Mouse (Mus musculus) kidney, embryonic 16.5 days (tissue): ENCODE data around the gene Bpifc. TPM values are rescaled to one million over a fixed set of nuclear protein-coding genes. Genes with fewer than 3 reads are reported as not detected.

Experiments
- ATAC-seq: fragments of 200-750 bp; cut with Nextera tagmentation; 2 replicates; pipeline ENCODE4 v1.8.0; 2017; ENCODE audit warnings: moderate TSS enrichment; ENCODE audit not compliant: low FRiP score, low TSS enrichment
- H3K27ac ChIP-seq: fragments of 300-500 bp; sonication (generic); 2 replicates; pipeline ENCODE4 v1.5.1; 2014; ENCODE audit warnings: low read length
- H3K27me3 ChIP-seq: fragments of 300-500 bp; sonication (generic); 2 replicates; pipeline ENCODE4 v1.6.1; 2014; ENCODE audit warnings: low read length, control low read depth, mixed read lengths; ENCODE audit not compliant: insufficient read depth
- H3K36me3 ChIP-seq: fragments of 300-500 bp; sonication (generic); 2 replicates; pipeline ENCODE4 v1.6.1; 2014; ENCODE audit warnings: low read length, control low read depth, mixed read lengths; ENCODE audit not compliant: insufficient read depth
- H3K4me1 ChIP-seq: fragments of 300-500 bp; sonication (generic); 2 replicates; pipeline ENCODE4 v1.6.1; 2014; ENCODE audit warnings: low read length, control low read depth, mixed read lengths; ENCODE audit not compliant: insufficient read depth
- H3K4me2 ChIP-seq: fragments of 300-500 bp; sonication (generic); replicated peaks from 2 replicates; pipeline ENCODE4 v1.6.1; 2014; ENCODE audit warnings: low read depth, low read length
- H3K4me3 ChIP-seq: fragments of 300-500 bp; sonication (generic); 2 replicates; pipeline ENCODE4 v1.5.1; 2014; ENCODE audit warnings: mild to moderate bottlenecking, low read length
- H3K9ac ChIP-seq: fragments of 300-500 bp; sonication (generic); replicated peaks from 2 replicates; pipeline ENCODE4 v1.6.1; 2014; ENCODE audit warnings: low read length
- H3K9me3 ChIP-seq: fragments of 300-500 bp; sonication (generic); 2 replicates; pipeline ENCODE4 v1.6.1; 2016; ENCODE audit warnings: low read length, control low read depth
- WGBS: fragments of 180-500 bp; shearing (Covaris S2); extraction: QIAGEN DNeasy Blood & Tissue Kit; methylation state at CpG from one replicate; pipeline ENCODE4 v1.1.7; 2014; 5-methylcytosine and 5-hydroxymethylcytosine counted together
- polyA plus RNA-seq: library from polyadenylated mRNA; unstranded; fragments of >200 nt; fragmentation: Nextera tagmentation; extraction: Ambion mirVana; gene quantifications from 2 replicates; pipeline ENCODE4 v1.2.1, GENCODE M21; 2015

Gene Bpifc
- 0.27 and 0.29 TPM in 2 replicates for polyA plus RNA-seq

DNA sequence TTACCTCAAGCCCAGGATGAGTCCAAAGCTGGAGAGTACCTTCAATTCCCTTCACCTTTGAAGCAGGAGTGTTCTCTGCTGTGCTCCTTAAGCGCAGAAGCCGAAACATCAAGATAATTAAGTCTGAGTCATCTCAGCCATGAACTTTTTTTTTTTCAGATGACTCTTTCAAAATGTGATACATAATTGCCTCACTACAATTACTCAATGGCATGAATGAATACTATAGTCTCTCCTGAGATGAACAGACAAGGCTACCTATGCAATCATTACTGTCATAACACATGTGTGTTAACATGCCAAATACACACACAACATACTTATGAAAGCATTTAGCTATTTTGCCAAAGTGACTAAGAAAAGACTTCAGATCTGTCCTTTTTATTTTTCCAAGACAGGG, at the start of gene Bpifc:
Gene Bpifc, minus strand, starts transcription at position 115 of the 400 bp plus-strand sequence.
- Histone ChIP-seq H3K4me1 (peaks cover 9% of the 10 kb centered on the region), H3K4me2 (no peak within 1 kb of the TSS), H3K4me3 (no peak within 1 kb of the TSS), H3K27ac (no peak within 1 kb of the TSS), H3K9me3 (no peaks in the 10 kb centered on the region), H3K9ac (no peak within 1 kb of the TSS), H3K36me3 (no peaks in the 10 kb centered on the region), H3K27me3 (peaks cover 7% of the 10 kb centered on the region; the same call in 1 of the 2 replicates)
- ATAC-seq, result no peak
- 91% methylated on average over 2 of the region's 2 CpGs for WGBS

DNA sequence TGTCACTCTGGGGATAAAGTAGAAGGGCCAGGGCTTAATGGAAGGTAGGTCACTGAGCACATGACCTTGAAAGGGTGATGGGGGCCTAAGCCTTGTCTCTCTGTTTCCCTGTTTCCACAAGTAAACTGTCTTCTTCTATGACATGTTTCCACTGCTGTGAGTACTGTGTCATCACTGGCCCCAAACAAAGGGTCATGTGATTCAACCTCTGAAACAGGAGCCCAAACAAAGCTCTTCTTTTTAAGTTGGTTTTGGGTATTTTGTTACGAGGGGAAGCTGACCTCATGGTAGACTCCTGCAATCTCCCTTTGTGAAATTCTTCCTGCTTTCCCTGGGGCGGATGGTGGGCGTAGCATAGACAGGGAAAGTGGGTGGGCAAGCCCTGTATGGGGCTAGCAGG, 48.6 kb upstream of the Bpifc start:
- Histone ChIP-seq H3K27me3 (no peaks in the 10 kb centered on the region), H3K4me3 (no peak overlapping the region), H3K36me3 (peaks cover 6% of the 10 kb centered on the region; the same call in 1 of the 2 replicates), H3K27ac (no peak overlapping the region), H3K9ac (no peak overlapping the region), H3K4me2 (no peak overlapping the region), H3K4me1 (0 out of 2 replicates have a peak, but pooled peaks cover 3% of the 10 kb centered on the region), H3K9me3 (peaks cover 9% of the 10 kb centered on the region)
- no peak for ATAC-seq
- 55% methylated on average over 3 of the region's 3 CpGs for WGBS

DNA sequence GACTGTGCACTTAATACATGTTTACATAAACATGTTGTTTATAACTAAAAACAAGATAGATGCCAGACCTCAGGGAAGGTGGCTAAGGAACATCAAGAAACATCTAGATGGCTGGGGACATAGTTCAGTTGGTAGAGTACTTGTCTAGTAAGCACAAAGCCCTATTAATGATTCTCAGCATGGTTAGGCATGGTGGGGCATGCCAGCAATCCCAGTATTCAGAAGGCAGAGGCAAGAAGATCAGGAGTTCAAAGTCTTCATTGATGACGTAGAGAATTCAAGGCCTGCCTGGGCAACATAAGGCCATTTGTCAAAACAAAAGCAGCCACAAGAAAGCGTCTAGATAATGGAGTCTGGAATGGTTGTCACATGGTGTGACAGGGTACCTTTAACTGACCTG, 46.0 kb upstream of the Bpifc start:
- Histone ChIP-seq H3K27ac (0 out of 2 replicates have a peak overlapping the region, but pooled peaks have one; percentile 35), H3K4me3 (no peak overlapping the region), H3K4me1 (no peaks in the 10 kb centered on the region), H3K9ac (no peak overlapping the region), H3K27me3 (no peaks in the 10 kb centered on the region), H3K4me2 (no peak overlapping the region), H3K9me3 (peaks cover 9% of the 10 kb centered on the region), H3K36me3 (peaks cover 6% of the 10 kb centered on the region; the same call in 1 of the 2 replicates)
- peak; percentile 36; the same call in 1 of the 2 replicates for ATAC-seq
- WGBS, result 63% methylated on average over 2 of the region's 2 CpGs

GRCm38 (mm10) chr10:86057286-86057685, 45.6 kb upstream of the Bpifc start:
- H3K9me3 ChIP-seq, result peaks cover 9% of the 10 kb centered on the region
- WGBS, result 78% methylated on average over 11 of the region's 11 CpGs
- ATAC-seq, result no peak
- peaks cover 6% of the 10 kb centered on the region; the same call in 1 of the 2 replicates for H3K36me3 ChIP-seq
- no peak overlapping the region for H3K4me2 ChIP-seq
- no peak overlapping the region for H3K9ac ChIP-seq
- H3K4me3 ChIP-seq, result no peak overlapping the region
- no peak overlapping the region for H3K27ac ChIP-seq
- no peaks in the 10 kb centered on the region for H3K27me3 ChIP-seq
- H3K4me1 ChIP-seq, result no peaks in the 10 kb centered on the region

GRCm38 (mm10) chr10:86056297-86056903, 44.7 kb upstream of the Bpifc start:
- Histone ChIP-seq H3K4me1 (no peaks in the 10 kb centered on the region), H3K4me3 (no peak overlapping the region), H3K9ac (no peak overlapping the region), H3K36me3 (peaks cover 6% of the 10 kb centered on the region; the same call in 1 of the 2 replicates), H3K4me2 (no peak overlapping the region), H3K27me3 (no peaks in the 10 kb centered on the region), H3K9me3 (peaks cover 5% of the 10 kb centered on the region; the same call in 1 of the 2 replicates), H3K27ac (no peak overlapping the region)
- ATAC-seq, result no peak
- 82% methylated on average over 8 of the region's 8 CpGs for WGBS

DNA sequence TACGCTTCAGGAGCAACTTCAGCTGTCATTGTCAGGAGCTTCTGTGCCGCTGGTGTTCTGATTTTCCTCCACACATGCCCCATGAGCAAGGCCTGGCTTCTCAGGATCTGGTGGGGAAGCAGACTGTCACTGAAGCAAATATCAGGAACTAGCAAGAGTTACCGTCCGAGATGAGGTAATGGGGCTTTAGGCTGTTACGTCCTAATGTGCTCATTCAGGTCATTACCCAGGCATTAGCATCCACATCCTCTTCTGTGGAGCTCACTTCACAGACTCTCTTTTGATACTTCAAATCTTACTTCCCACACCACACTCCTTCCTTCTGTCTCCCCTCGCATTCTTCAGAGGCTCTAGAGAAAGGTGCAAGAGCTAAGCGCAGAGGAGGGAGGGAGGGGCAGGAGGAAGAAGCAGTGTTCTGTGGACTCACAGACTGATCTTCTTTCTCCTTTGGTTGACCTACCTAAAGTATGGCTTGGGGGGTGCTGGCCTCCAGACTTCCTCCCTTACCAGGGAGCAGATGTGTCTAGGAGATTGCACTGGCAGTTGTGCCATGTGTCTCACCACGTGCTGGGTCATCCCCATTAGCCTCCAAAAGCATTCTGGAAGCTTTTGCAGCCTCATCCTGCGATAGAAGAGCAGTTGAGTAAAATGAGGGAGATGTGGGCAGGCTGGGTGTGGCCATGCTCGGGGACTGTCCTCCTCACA, 41.3 kb upstream of the Bpifc start:
- H3K4me2 ChIP-seq, result no peak overlapping the region
- no peak overlapping the region for H3K4me3 ChIP-seq
- no peaks in the 10 kb centered on the region for H3K27me3 ChIP-seq
- no peak overlapping the region for H3K27ac ChIP-seq
- peaks cover 5% of the 10 kb centered on the region; the same call in 1 of the 2 replicates for H3K9me3 ChIP-seq
- no peak for ATAC-seq
- WGBS, result 75% methylated on average over 10 of the region's 10 CpGs
- no peaks in the 10 kb centered on the region for H3K4me1 ChIP-seq
- no peak overlapping the region for H3K9ac ChIP-seq
- H3K36me3 ChIP-seq, result peaks cover 12% of the 10 kb centered on the region; the same call in 1 of the 2 replicates

DNA sequence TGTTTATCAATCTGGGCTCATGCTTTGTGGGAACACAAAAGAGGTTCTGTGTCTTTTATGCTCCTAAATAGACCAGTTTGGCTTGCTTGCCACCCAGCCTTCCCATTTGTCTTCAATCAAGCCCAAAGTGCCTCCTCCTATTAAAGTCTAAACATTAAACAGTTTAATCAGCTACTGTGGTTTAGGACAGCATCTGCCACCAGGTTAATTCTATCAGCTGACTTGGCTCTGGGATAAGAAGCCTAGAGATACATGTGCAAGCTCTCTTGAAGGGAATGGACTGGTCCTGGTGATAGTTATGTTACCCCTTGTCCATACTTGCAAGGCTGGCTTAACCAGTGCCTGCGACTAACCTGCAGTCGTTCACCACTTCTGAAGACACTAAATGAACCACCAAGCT, 38.8 kb upstream of the Bpifc start:
- 25% methylated on average over 2 of the region's 2 CpGs for WGBS
- no peaks in the 10 kb centered on the region for H3K4me1 ChIP-seq
- H3K4me3 ChIP-seq, result no peak overlapping the region
- no peak overlapping the region for H3K4me2 ChIP-seq
- no peaks in the 10 kb centered on the region for H3K27me3 ChIP-seq
- ATAC-seq, result no peak
- H3K27ac ChIP-seq, result no peak overlapping the region
- H3K9me3 ChIP-seq, result no peaks in the 10 kb centered on the region
- H3K36me3 ChIP-seq, result peaks cover 16% of the 10 kb centered on the region
- no peak overlapping the region for H3K9ac ChIP-seq

- ATAC-seq, result no peak
- H3K27ac ChIP-seq, result no peak overlapping the region
- H3K4me2 ChIP-seq, result no peak overlapping the region
- WGBS, result 91% methylated on average over 9 of the region's 9 CpGs
- no peaks in the 10 kb centered on the region for H3K27me3 ChIP-seq
- H3K36me3 ChIP-seq, result peaks cover 23% of the 10 kb centered on the region
- H3K9ac ChIP-seq, result no peak overlapping the region
- no peak overlapping the region for H3K4me3 ChIP-seq
- H3K9me3 ChIP-seq, result no peaks in the 10 kb centered on the region
- no peaks in the 10 kb centered on the region for H3K4me1 ChIP-seq
Measured at GRCm38 (mm10) chr10:86047786-86048185, 36.1 kb upstream of the Bpifc start.

DNA sequence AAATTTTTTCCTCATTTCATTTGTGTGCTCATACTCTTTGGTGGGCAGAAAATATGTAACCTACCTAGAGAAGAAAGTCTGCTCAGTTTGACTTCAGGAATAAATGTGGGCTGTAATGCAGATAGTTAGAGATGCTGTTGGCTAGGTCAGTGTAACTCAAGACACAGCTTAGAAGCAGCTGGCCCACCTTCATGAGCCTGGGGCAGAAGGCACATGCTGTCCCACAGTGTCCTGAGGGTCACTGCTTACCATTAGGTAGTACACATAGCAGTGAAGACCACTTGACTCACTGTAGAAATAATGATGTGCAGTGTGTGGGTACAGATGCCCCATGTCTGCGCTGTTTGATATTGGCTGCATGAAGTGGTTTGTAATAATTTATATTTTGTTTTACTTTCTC, 34.7 kb upstream of the Bpifc start:
- Histone ChIP-seq H3K4me1 (no peaks in the 10 kb centered on the region), H3K4me2 (no peak overlapping the region), H3K36me3 (peaks cover 28% of the 10 kb centered on the region), H3K27ac (no peak overlapping the region), H3K9me3 (no peaks in the 10 kb centered on the region), H3K9ac (no peak overlapping the region), H3K27me3 (no peaks in the 10 kb centered on the region), H3K4me3 (no peak overlapping the region)
- 94% methylated on average over 1 of the region's 1 CpGs for WGBS
- no peak for ATAC-seq

- H3K36me3 ChIP-seq, result peaks cover 29% of the 10 kb centered on the region
- no peak overlapping the region for H3K4me3 ChIP-seq
- H3K4me2 ChIP-seq, result no peak overlapping the region
- H3K27ac ChIP-seq, result no peak overlapping the region
- 78% methylated on average over 8 of the region's 8 CpGs for WGBS
- no peaks in the 10 kb centered on the region for H3K4me1 ChIP-seq
- no peak overlapping the region for H3K9ac ChIP-seq
- no peaks in the 10 kb centered on the region for H3K9me3 ChIP-seq
- ATAC-seq, result no peak
- no peaks in the 10 kb centered on the region for H3K27me3 ChIP-seq
Measured at GRCm38 (mm10) chr10:86044066-86044465, 32.4 kb upstream of the Bpifc start.
